Mouse (Mus musculus): ENCODE data around the gene Snrnp40. TPM values are rescaled to one million over a fixed set of nuclear protein-coding genes. Genes with fewer than 3 reads are reported as not detected.

Gene Snrnp40
- total RNA-seq (2021), result 34.9 and 36.3 TPM in 2 replicates
- long read RNA-seq, transcript Snrnp40-201 (10 exons, 1,584 nt), result major isoform, 44 of 58 reads
- long read RNA-seq, partial matches to known transcripts, result 10 of 58 reads
- long read RNA-seq, other reads (novel, unspliced or antisense), result 3 of 58 reads

DNA sequence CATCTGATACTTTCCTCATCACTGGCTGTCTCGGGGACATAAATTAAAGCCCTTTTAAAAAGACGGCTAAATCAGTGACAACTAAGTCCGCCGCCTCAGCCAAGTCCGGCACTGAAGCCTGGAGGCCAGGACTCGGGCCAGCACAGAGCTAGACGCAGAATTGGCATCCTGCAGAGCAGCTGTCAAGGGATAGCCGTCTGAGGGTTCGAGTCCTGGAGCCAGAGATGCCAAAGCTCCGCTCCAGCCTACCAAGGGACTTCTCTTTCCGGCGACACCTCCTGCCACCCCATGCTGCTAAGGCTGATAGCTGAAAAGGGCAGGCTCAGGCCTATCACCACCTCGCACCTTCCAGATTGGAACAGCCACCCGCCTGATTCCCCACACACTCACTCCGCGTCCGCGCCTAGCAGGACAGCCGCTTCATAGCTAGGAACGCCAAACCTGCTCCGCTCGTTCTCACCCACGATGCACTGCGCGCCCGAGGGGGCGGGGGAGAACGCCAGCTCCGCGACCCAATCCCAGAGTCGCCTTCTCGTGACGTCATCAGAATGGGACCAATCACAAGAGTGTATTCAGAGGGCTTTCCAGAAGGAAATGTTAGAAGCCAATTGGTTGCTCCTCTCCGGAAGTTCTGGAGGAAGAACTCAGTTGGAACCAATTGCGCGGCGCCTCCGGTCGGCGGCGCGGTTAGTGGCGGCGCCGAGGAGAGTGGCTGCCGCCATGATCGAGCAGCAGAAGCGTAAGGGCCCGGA lies at the start of gene Snrnp40, which contains the start of gene Zcchc17:
TSS of gene Snrnp40 (plus strand) at position 647 of the 752 bp plus-strand sequence.
TSS of gene Zcchc17 (minus strand) at position 458 of the 752 bp plus-strand sequence.
- DNase-seq, result peak; percentile 97

DNA sequence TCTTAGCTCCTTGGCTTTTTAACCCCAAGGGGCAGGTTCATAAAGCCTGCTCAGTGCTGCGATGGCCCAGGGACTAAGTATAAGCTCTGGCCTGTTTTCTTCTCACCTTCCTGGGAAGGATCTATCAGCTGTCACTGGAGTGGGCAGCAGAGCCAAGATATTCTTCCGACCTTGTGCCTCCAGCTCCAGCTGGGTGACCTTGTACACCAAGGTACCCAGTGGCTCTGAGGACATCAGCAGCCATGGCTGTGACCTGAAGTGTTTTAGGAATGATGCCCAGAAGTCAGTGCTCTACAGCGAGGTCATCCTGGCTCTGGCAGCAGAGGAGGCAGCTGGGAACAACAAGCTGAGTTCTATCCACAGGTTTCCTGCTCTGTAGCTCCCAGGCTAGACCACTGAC lies 47.4 kb upstream of the Snrnp40 start:
- DNase-seq, result no peak

DNA sequence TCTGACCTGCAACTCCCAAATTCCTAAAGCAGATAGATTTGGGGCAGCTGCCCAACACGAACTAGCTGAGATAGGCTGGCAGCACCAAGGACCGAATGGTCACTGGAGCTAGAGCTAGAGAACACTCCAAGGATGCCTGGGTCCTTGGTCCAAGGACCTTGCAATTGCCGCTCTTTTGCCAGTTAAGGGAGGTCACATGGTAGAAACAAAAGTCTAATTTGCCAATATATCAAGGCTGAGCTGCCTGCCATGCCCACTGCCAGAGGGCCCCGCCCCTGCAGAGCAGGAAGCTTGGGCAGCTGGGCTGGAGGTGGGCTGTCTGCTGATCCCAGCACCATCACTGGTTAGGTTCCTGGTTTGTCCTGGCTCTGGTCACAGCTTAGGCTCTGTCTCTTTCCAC lies 46.4 kb upstream of the Snrnp40 start:
- DNase-seq, result no peak

DNA sequence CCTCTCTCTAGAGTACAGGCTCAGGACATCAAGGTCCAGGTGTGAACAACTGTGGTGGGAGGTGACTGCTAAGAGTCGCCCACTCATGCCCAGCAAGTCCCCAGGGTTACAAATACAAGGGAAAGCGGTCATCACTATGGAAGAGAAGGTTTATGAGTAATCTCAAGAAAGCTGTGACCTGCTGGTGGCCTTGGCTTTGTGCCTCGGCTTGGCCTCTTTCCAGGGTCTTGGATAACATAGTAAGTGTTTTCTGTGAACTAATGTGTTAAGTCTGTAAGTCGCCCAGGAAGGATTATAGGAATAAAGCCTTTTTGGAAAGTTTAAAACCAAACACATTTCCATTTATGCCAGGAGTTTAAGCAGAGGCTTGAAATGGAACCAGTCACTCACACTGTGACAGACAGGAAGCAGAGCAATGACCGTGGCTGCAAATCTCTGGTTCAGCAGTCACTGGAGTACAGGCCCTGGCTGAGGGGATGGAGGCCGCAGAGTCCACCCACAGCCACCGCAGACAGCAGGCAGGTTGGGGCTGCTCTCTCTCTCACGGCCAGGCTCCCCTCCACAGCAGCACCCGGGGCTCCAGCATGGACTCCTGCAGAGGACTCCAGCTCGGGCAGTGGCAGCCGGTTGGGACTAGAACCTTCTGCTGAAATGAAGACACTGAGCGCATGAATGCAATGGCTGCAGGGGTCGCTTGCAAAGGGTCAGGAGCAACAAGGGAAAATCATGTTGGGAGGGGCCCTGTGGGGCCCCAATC lies 44.0 kb upstream of the Snrnp40 start:
- DNase-seq, result peak; percentile 86

DNA sequence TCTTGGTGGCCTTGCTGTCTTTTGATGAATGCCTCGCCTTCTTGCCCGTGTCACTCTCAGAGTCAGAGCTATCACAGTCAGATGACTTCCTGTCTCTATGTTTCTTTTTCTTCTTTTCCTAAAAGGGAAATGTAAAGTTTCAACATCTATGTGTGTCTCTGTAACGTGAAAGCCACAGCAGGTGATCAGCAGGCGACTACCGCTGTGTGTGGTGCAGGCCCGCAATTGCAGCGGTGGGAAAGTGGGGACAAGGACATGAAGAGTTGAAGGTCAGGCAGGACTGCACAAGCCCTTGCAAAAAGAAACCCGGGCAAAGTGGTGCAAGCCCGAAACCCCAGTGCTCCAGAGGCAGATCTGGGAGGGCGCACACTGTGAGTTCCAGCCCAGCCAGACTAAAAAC lies 43.2 kb upstream of the Snrnp40 start:
- no peak for DNase-seq

GRCm38 (mm10) chr4:130318122-130318521 lies 41.8 kb upstream of the Snrnp40 start:
- DNase-seq, result no peak

GRCm38 (mm10) chr4:130319564-130319963 lies 40.4 kb upstream of the Snrnp40 start:
- no peak for DNase-seq

GRCm38 (mm10) chr4:130321640-130322039 lies 38.3 kb upstream of the Snrnp40 start:
- no peak for DNase-seq

- DNase-seq, result peak; percentile 52
These were observed 37.4 kb upstream of the Snrnp40 start for GRCm38 (mm10) chr4:130322567-130322966.

GRCm38 (mm10) chr4:130323165-130323564 lies 36.8 kb upstream of the Snrnp40 start:
- no peak for DNase-seq

DNA sequence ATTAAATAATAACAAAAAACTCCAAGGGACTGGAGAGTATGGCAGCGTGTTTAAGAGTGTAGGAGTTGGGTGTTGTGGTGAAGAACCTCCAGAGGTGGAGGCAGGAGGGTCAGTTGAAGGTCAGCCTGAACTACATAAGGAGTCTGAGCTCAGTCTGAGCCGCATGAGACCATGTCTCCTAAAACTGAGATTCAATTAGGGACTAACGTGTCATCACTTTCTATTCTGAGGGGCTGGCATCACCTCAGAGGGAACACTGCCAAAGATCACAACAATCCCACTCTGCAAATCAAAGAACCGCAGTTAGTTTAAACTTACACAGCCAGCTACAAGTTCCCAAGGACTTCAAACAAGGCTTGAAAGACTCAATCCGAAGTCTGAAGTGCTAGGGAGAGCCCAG lies 36.3 kb upstream of the Snrnp40 start:
- DNase-seq, result no peak

GRCm38 (mm10) chr4:130325446-130325845 lies 34.5 kb upstream of the Snrnp40 start:
- no peak for DNase-seq

DNA sequence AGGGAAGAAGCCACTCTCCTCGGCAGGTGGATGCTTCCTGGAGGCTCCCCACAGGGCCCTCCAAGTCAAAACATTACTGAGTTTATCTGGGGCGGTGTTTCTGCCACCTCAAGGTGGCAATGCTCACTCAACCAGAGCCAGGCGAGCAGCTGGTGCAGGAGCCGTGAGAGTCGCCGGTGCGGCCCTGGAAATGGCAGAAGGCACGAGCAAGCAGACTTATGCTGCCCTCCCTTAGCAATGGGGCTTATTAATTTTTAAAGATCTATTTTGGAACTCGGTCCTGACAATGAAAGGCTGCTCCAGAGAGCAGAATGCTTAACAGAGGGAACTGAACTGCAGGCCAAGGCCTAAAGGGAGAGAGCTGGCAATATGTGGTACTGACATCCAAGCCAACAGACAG lies 32.6 kb upstream of the Snrnp40 start:
- DNase-seq, result no peak

DNA sequence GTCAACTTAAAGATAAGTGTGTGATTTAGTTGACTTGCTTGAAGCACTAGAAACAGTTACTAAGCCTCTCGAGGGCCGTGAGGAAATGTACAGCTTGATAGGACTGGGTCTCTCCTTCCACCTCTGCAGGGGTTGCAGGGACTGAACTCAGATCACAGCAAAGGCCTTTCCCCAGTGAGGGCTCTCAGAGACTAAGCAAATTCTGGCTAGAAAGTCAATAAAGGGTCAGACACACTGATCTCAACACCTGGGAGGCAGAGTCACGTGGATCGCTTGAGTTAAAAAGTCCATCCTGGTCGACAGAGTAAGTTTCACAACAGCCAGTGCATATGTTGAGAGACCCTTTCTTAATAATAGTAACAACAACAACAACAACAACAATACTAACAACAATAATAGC lies 24.1 kb upstream of the Snrnp40 start:
- DNase-seq, result no peak

DNA sequence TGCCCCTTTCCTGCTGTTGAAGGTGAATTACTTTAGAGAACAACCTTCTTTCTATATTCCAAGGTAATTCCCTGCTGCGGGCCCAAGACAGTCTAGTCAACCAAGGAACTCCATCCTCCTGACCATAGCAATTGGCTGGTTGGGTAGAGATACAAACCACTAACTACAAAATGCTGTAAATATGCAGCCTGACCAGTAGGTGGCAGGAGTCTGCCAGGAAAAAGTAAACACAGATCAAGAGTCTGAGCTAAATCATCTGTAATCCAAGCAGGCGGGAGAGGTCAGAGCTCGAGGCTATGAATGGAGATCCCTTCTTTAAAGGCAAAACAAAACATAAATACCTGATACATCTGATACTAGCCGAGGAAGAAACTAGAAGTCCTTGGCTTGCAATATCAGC lies 18.2 kb upstream of the Snrnp40 start:
- DNase-seq, result peak; percentile 42

DNA sequence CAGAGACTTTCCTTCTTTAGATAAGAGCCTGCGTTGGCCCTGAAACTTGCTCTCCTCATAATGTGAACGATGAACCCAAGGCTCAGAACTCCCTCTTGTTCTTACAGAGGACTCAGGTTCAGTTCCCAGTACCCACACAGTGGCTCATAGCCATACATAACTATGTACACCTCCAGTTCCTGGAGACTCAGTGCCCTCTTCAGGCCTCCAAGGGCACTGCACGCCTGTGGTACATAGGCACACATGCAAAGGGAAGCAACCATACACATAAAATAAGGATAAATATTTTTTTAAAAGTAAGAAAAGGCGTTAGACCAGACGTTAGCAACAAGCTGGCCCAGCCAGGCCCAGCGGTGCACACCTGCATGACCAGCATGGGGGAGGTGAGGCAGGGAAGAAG lies 10.3 kb upstream of the Snrnp40 start:
- DNase-seq, result no peak

- DNase-seq, result no peak
These were observed 9.1 kb upstream of the Snrnp40 start for GRCm38 (mm10) chr4:130350690-130351422.

- no peak for DNase-seq
These were observed 7.3 kb upstream of the Snrnp40 start for GRCm38 (mm10) chr4:130352588-130352987.

DNA sequence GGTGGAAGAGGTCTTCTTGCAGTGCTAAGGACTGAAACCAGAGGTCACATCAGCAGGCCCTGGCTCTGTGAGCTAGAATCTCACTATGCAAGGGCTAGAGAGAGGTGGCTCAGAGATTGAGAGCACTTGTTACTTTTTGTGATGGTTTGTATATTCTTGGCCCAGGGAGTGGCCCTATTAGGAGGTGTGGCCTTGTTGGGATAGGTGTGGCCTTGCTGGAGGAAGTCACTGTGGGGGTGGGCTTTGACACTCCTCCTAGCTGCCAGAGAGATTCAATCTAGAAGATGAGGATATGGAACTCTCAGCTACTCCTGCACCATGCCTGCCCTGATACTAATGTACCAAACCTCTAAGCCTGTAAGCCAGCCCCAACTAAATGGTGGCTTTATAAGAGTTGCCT lies 2.0 kb upstream of the Snrnp40 start:
- DNase-seq, result no peak

- DNase-seq, result no peak
These were observed 282 bp downstream of the Snrnp40 start for GRCm38 (mm10) chr4:130360238-130360590.

GRCm38 (mm10) chr4:130376675-130377074 lies 16.7 kb downstream of the Snrnp40 start:
- DNase-seq, result no peak

GRCm38 (mm10) chr4:130377500-130377899 lies 17.6 kb downstream of the Snrnp40 start:
- no peak for DNase-seq

DNA sequence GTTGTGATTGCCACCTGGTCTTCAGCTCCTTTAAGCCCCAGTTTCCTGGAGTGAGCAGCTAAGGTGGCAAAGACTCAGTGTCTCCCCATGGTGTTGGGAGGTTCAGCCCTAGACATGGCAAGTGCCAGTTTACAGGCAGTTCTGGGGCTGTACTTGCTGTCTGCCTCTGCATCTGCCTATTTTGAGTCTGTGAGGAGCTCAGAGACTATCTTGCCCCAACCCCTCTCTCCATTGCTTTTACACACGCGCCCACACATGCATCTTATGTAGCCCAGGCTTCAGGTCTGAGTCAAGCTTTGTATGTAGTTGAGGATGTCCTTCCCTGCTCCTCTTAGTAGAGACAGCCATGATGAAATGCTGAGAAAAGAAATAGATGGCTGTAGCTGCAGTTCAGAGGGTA lies 19.2 kb downstream of the Snrnp40 start:
- no peak for DNase-seq

Measured in adrenal gland, postnatal 25 days (tissue).